In genomic region chr13:117211386-117211875, GRCm38 (mm10) we compare ENCODE assay signal across 11 mouse cellular contexts. TPM values are rescaled to one million over a fixed set of nuclear protein-coding genes. Genes with fewer than 3 reads are reported as not detected.
DNase-seq lines count a peak whose midpoint lies in the region; ATAC-seq and TF ChIP-seq lines count a peak whose summit lies in the region.
"Had no signal": no experiment of that assay in that cellular context is flagged by ENCODE, and none has a peak within 500 bp of the region (broad histone marks: within the 10 kb centered on the region; RNA-seq: fewer than 3 reads in every experiment).

No protein-coding gene starts in this region.

- peak; percentile 94 for DNase-seq in 416B (ENCODE audit: low read depth)
- peak; percentile 23 for DNase-seq in MEL-GATA-1-ER (ENCODE audit: extremely low read depth, low read depth)
- DNase-seq in mesoderm, embryonic 11.5 days (ENCODE audit: low read depth, low spot score), result peak; percentile 42
- DNase-seq in gastrocnemius, adult 2 months, result no peak
- no peak for DNase-seq in adipocyte (ENCODE audit: low spot score)
- DNase-seq: cerebellum, adult 9-11 months had no signal

- no peaks in the 10 kb centered on the region for H3K9me3 ChIP-seq in liver, embryonic 12.5 days (replicated peaks)

- no peak overlapping the region for H3K9ac ChIP-seq in liver, embryonic 12.5 days

- no peak for TF ChIP-seq CTCF in gastrocnemius, adult 2 months (IDR thresholded peaks at IDR 0.05)

- H3K4me1 ChIP-seq in liver, embryonic 12.5 days, result 0 out of 2 replicates have a peak, but pooled peaks cover 7% of the 10 kb centered on the region

- H3K36me3 ChIP-seq in liver, embryonic 12.5 days, result no peaks in the 10 kb centered on the region

- no peak overlapping the region for H3K4me3 ChIP-seq in liver, embryonic 12.5 days
- no peak overlapping the region for H3K4me3 ChIP-seq in gastrocnemius, adult 2 months

- 0 out of 2 replicates have a peak overlapping the region, but pooled peaks have one; percentile 30 for H3K27ac ChIP-seq in liver, embryonic 12.5 days
- H3K27ac ChIP-seq in gastrocnemius, adult 2 months, result no peak overlapping the region

- H3K4me2 ChIP-seq in liver, embryonic 12.5 days, result no peak overlapping the region

- 19% methylated on average over 11 of the region's 11 CpGs for WGBS in liver, embryonic 12.5 days (ENCODE audit: insufficient replicate concordance)

- no peaks in the 10 kb centered on the region for H3K27me3 ChIP-seq in liver, embryonic 12.5 days (replicated peaks)
- H3K27me3 ChIP-seq: Patski had no signal

- ATAC-seq in liver, embryonic 12.5 days, result peak; percentile 32; the same call in 1 of the 2 replicates
- ATAC-seq in erythroid progenitor cell, adult 5-6 weeks (replicated peaks; ENCODE audit: low FRiP score, poor library complexity, severe bottlenecking), result no peak
- ATAC-seq: intestine, embryonic 16.5 days; Patski had no signal

- intact Hi-C loops in gastrocnemius, adult 2 months (cut with DNase I), result no loop called here

RNA-seq across cellular contexts. Expression of gene Emb, which starts 3.1 kb away (rescaled TPM):
- polyA plus RNA-seq in liver, embryonic 12.5 days (2016; fragmentation: Nextera tagmentation; extraction: Ambion mirVana), result 17.1 and 17.5 TPM in 2 replicates
- 35.7 and 45.3 TPM in 2 replicates for total RNA-seq in erythroid progenitor cell, adult 5-6 weeks (2015; ENCODE audit: low replicate concordance)
- 30.4 and 32.5 TPM in 2 replicates for total RNA-seq in erythroid progenitor cell, adult 5-6 weeks (2017; ENCODE audit: low replicate concordance)
- total RNA-seq in gastrocnemius, adult 2 months (2021), result 10 to 100 TPM in 1 of 2 experiments, 1 to 10 TPM in 1; 9.1 to 10.7 TPM

RNA-seq across cellular contexts. Expression of gene Gm17509, which starts 9.4 kb away (rescaled TPM):
- 0.05 TPM in 1 of 2 replicates, not detected in the other for polyA plus RNA-seq in liver, embryonic 12.5 days (2016; fragmentation: Nextera tagmentation; extraction: Ambion mirVana)
- 0.84 TPM in 1 of 2 replicates, not detected in the other for total RNA-seq in erythroid progenitor cell, adult 5-6 weeks (2015; ENCODE audit: low replicate concordance)
- 0.68 TPM in 1 of 2 replicates, not detected in the other for total RNA-seq in erythroid progenitor cell, adult 5-6 weeks (2017; ENCODE audit: low replicate concordance)
- total RNA-seq in gastrocnemius, adult 2 months (2021), result not detected
- total RNA-seq: gastrocnemius, adult 8-10 months had no signal
- polyA plus RNA-seq: intestine, embryonic 16.5 days; Patski had no signal

Comparison
In these comparisons a context has a peak if more than half of its experiments do, and no peak if none do; other contexts are left out.
1. DNase-seq: peak in 416B (single experiment), MEL-GATA-1-ER (single experiment) and mesoderm, embryonic 11.5 days (single experiment); none in gastrocnemius, adult 2 months (single experiment) and adipocyte (single experiment).